Mouse (Mus musculus): Measurements from ENCODE around the gene Cnr2.

Gene Cnr2

GRCm38 (mm10) chr4:135876583-135877020, 18.6 kb upstream of the Cnr2 start:
- peak; percentile 64 to 78 for DNase-seq (ENCODE audit: low spot score in 2 of 2)

DNA sequence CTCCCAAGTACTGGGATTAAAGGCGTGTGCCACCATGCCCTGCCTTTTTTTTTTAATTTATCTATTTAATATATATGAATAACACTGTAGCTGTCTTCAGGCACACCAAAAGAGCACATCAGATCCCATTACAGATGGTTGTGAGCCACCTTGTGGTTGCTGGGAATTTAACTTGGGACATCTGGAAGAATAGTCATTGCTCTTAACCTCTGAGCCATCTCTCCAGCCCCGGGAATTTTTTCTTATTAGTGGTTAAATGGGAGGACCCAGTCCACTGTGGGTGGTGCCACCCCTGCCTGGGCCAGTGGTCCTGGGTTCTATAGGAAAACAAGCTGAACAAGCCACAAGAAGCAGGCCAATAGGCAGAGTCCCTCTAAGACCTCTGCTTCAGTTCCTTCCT, 17.5 kb upstream of the Cnr2 start:
- DNase-seq (ENCODE audit: low spot score in 2 of 2) = no peak

- DNase-seq (ENCODE audit: low spot score in 2 of 2) = no peak
Measured at GRCm38 (mm10) chr4:135879021-135879420, 16.2 kb upstream of the Cnr2 start.

GRCm38 (mm10) chr4:135880018-135880417, 15.2 kb upstream of the Cnr2 start:
- DNase-seq (ENCODE audit: low spot score in 2 of 2) = no peak

DNA sequence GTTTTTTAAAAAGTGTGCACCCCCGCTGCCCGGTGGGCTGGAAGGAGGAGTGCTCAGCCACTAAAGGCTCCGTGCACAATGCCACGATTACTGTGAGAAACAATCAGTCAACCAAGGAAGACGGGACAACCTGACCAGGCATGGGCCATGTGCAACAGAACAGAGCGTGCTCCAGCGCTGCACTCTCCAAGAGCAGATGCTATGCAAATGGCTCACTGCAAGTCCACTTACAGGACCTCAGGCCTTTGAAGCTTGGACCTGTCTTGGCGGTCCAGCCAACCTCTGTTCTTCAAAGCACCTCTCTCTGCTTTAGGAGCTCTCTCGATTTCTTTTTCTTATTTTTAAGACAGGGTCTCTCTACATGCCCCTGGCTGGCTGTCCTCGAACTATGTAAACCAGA, 14.6 kb upstream of the Cnr2 start:
- no peak for DNase-seq (ENCODE audit: low spot score in 2 of 2)

DNA sequence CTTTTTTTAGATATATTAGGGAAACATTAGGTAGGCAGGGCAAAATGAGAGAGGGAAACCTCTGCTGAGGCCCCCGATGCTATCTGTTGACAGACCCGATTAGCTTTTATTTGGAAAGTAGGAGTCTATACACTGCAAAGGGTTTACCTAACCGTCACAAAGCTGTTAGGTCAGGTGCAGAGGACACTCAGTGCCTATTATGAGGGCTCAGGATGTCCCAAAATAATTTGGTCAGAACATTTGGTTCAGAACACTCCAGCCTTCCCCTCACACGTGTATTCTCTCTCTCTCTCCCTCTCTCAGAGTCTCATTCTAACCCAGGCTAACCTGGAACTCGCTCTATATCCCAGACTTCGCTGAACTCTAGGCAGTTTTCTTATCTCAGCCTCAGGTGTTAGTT, 13.2 kb upstream of the Cnr2 start:
- DNase-seq (ENCODE audit: low spot score in 2 of 2) = no peak

GRCm38 (mm10) chr4:135883401-135883851, 11.8 kb upstream of the Cnr2 start:
- DNase-seq (ENCODE audit: low spot score in 2 of 2) = no peak

DNA sequence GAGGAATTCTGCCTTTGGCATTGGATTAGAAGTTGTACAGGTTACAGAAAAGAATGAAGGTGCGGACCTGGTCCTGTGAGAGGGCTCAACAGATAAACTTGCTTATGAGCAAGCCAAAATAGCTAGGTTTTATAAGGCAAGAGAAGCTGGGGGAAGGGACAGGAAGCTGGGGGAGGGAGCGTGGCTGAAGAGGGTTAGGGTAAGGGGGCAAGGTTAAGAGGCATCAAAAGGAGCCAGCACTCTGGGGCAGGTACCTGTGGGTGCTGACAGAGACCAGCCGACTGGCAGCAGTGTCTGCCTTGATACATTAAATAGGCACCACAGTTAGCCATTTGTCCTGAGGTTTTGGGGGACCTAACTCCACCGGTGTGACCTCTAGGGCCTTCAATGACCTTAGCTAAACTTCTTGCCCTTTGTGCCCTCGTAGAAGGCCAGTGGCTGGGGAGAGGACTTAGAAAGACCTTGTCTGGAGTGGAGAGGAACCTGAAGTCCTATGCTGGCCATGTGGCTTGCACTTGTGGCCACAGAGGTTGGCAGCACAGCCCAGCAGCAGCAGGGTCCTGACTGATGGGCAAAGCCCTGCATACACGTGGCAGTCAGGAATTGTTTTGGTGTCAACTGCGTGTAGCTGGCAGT, 11.2 kb upstream of the Cnr2 start:
- DNase-seq (ENCODE audit: low spot score in 2 of 2) = no peak

GRCm38 (mm10) chr4:135884531-135884930, 10.7 kb upstream of the Cnr2 start:
- DNase-seq (ENCODE audit: low spot score in 2 of 2) = no peak

DNA sequence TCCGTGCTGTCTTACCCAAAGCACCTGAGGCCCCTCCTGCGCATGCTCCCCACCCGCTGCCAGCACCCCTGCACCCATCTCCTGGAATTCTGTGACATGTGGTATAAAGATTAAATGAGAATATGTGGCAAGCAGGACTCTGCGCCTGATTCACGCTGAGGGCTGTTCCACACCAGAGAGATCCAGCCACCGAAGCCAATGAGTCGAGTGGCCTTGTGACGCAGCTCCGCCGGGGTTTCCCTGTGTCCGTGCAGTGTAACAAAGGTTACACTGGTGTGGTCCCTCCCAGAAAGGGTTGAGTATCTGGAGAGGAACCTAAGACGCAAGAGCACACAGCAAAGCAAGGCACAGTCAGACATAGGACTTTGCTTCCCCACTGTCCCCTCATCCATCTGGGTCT, 9.5 kb upstream of the Cnr2 start:
- no peak for DNase-seq (ENCODE audit: low spot score in 2 of 2)

DNA sequence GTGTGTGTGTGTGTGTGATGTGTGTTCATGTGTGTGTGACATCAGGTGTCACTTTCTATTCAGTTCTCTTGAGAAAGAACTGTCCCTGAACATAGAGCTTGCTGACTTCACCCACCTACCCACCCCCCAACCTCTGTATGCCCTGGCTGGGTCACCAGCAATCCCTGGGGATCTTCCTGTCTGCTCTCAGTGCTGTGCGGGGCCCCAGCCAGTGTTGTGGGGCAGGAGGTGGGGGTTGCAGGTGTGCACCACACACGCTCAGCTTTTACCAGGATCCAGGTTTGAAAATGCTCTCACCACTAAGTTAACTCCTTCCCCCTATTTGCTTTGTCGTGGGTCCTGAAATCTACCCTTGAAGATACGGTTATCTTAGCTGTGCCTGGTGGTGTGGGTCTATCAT, 9.0 kb upstream of the Cnr2 start:
- DNase-seq (ENCODE audit: low spot score in 2 of 2) = no peak

DNA sequence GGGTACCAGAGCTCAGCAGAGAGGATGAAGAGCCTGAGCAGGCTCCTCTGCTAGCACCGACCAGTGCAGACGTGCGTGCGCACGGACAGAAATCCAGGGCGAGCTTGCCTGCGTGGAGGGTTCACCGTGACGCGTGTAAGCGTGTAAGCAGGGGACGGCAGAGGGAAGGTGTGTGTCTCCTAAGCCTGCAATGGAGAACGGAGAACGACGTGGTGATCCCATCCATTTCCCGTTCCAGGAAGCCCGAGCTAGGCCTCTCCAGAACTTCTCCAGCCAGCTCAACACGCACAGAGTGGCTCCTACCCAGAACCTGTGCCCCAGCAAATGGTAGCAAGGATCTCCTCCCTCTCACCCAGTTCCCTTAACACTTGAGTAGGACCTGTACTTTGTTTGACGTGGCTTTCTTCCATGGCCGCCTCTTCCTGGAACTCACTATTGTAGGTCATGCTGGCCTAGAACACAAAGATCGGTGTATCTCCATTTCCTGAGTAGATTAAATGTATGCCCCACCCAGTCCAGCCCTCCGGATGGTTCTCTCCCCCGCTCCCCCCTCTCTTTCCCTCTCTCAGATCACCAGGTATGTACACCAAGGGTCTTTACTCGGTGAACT, 6.6 kb upstream of the Cnr2 start:
- no peak for DNase-seq (ENCODE audit: low spot score in 2 of 2)

- no peak for DNase-seq (ENCODE audit: low spot score in 2 of 2)
Measured at GRCm38 (mm10) chr4:135889146-135889883, 5.9 kb upstream of the Cnr2 start.

- peak in 1 of 2 experiments; percentile 52 for DNase-seq (ENCODE audit: low spot score in 2 of 2)
Measured at GRCm38 (mm10) chr4:135889884-135890283, 5.3 kb upstream of the Cnr2 start.

DNA sequence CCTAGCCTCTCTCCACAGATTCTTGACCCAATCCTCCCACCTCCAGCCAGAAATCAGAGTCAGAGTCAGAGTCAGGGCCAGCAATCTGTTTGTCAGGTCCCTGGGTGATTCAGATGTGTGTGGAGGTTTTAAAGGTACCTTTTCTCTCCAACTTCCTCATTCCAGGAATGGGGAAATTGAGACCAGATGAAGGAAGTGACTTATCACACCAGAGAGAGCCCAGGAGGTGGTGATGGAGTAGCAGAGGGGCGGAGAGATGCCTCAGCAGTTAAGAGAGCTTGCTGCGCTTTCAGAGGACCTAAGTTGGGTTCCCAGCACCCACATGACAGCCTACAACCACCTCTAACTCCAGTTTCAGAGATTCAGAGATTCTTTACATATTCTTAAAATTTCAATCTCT, 3.7 kb upstream of the Cnr2 start:
- no peak for DNase-seq (ENCODE audit: low spot score in 2 of 2)

GRCm38 (mm10) chr4:135892884-135893283, 2.3 kb upstream of the Cnr2 start:
- DNase-seq (ENCODE audit: low spot score in 2 of 2) = no peak

GRCm38 (mm10) chr4:135896157-135896556, 963 bp downstream of the Cnr2 start:
- DNase-seq (ENCODE audit: low spot score in 2 of 2) = no peak

GRCm38 (mm10) chr4:135898380-135899049, 3.3 kb downstream of the Cnr2 start:
- DNase-seq (ENCODE audit: low spot score in 2 of 2) = no peak

- DNase-seq (ENCODE audit: low spot score in 2 of 2) = no peak
Measured at GRCm38 (mm10) chr4:135899050-135899448, 3.9 kb downstream of the Cnr2 start.

GRCm38 (mm10) chr4:135900008-135900407, 4.8 kb downstream of the Cnr2 start:
- no peak for DNase-seq (ENCODE audit: low spot score in 2 of 2)

DNA sequence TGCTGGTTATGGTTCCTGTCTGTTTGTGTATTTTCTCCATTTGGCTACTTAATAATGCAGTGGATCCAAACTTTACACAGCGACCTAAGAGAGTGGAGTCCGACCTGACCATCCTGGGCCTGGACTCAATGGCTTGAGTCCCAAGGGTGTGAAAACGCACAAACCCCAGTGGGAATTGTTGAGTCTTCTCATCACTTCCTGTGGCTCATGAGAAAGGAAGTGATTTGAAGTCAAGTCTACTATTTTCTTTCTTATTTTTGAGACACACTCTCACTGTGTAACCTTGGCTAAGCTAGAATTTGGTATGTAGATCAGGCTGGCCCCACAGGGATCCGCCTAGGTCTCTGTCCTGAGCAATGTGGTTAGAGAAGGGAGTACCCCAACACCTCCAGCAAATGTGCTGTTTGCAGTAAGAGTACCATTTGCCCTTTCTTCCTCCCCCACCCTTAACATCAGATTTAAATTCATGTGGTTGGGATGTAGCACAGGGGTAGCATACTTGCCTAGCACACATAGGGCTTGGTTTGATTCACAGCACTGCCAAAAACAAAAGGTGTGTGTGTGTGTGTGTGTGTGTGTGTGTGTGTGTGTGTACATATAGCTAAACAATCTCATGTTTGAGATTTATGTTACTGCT, 7.5 kb downstream of the Cnr2 start:
- DNase-seq (ENCODE audit: low spot score in 2 of 2) = no peak

DNA sequence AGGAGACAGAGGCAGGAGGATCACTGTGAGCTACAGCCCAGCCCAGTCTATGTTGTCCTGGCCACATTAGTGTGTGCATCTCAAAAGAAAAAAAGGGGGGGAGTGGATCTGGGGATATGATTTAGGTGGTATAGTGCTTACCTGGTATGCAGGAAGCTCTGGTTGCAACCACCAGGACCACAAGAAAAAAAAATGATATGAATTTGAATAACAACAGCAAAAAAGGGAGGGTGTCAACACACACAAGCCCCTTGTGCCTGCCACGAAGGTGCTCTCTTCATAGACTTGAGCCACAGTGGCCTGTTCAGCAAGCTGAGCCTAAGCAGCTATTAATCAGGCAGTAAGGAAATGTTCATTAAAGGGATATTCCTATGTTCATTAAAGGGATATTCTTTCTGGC, 9.6 kb downstream of the Cnr2 start:
- DNase-seq (ENCODE audit: low spot score in 2 of 2) = no peak

All from frontal cortex, postnatal 10 days (tissue).